19 mouse cellular contexts compared by ENCODE assay signal in genomic region chr5:150389589-150390377, GRCm38 (mm10).
DNase-seq lines count a peak whose midpoint lies in the region; ATAC-seq and TF ChIP-seq lines count a peak whose summit lies in the region.
"Had no signal": no experiment of that assay in that cellular context is flagged by ENCODE, and none has a peak within 500 bp of the region (broad histone marks: within the 10 kb centered on the region; RNA-seq: fewer than 3 reads in every experiment).

No protein-coding gene starts in this region.

- no peak overlapping the region for H3K4me3 ChIP-seq in heart, adult 2 months
- H3K4me3 ChIP-seq in heart, embryonic 14.5 days (ENCODE audit: control insufficient read depth in 1 of 2, insufficient read depth in 1 of 2, low read depth in 1 of 2, low read length in 2 of 2), result no peak overlapping the region
- no peak overlapping the region for H3K4me3 ChIP-seq in liver, embryonic 16.5 days (ENCODE audit: low read depth, low read length)
- H3K4me3 ChIP-seq: embryonic facial prominence, embryonic 10.5 days; hindbrain, embryonic 10.5 days; limb, embryonic 13.5 days; midbrain, embryonic 13.5 days; neural tube, embryonic 12.5 days had no signal

- H3K9me3 ChIP-seq in heart, embryonic 14.5 days (ENCODE audit: control insufficient read depth, low read length), result peaks cover 18% of the 10 kb centered on the region
- H3K9me3 ChIP-seq in liver, embryonic 16.5 days (replicated peaks; ENCODE audit: control insufficient read depth, low read length), result 0 out of 2 replicates have a peak, but pooled peaks cover 2% of the 10 kb centered on the region

- intact Hi-C loops in heart, adult 2 months (cut with DNase I), result loop anchor here (5.0 kb wide), 1 partner anchor 157 kb away; no protein-coding TSS in a partner anchor
- intact Hi-C loops in heart, postnatal 36 days (cut with DNase I), result no loop called here

- TF ChIP-seq EP300 in heart, adult 2 months (IDR thresholded peaks at IDR 0.05; ENCODE audit: insufficient read depth, low read depth, low read length), result peak; percentile 54; the same call in 1 of the 2 replicates

- peak overlapping the region; percentile 9 for H3K27ac ChIP-seq in heart, adult 2 months
- H3K27ac ChIP-seq in heart, embryonic 14.5 days (replicated peaks in 1 of 2; ENCODE audit: control insufficient read depth in 1 of 2, insufficient read depth in 1 of 2, low read depth in 2 of 2, low read length in 2 of 2), result peak overlapping the region; percentile 81 to 90
- no peak overlapping the region for H3K27ac ChIP-seq in liver, embryonic 16.5 days (ENCODE audit: low read length)
- H3K27ac ChIP-seq: embryonic facial prominence, embryonic 10.5 days; hindbrain, embryonic 10.5 days; limb, embryonic 13.5 days; midbrain, embryonic 13.5 days; neural tube, embryonic 12.5 days had no signal

- WGBS in heart, adult 2 months, result 41% methylated on average over 10 of the region's 10 CpGs
- 31% methylated on average over 10 of the region's 10 CpGs for WGBS in heart, embryonic 14.5 days
- WGBS in liver, embryonic 16.5 days (ENCODE audit: insufficient replicate concordance), result 22% methylated on average over 10 of the region's 10 CpGs

- peak overlapping the region; percentile 7; the same call in 1 of the 2 replicates for H3K4me2 ChIP-seq in heart, embryonic 14.5 days (ENCODE audit: low read length)
- H3K4me2 ChIP-seq in liver, embryonic 16.5 days (ENCODE audit: low read depth, low read length), result peak overlapping the region; percentile 21
- H3K4me2 ChIP-seq: limb, embryonic 13.5 days; midbrain, embryonic 13.5 days; neural tube, embryonic 12.5 days had no signal

- H3K36me3 ChIP-seq in heart, adult 2 months (ENCODE audit: control insufficient read depth, insufficient read depth, low read length), result peaks cover 8% of the 10 kb centered on the region
- peaks cover 72% of the 10 kb centered on the region for H3K36me3 ChIP-seq in heart, embryonic 14.5 days (ENCODE audit: control insufficient read depth, insufficient read depth, low read length)
- peaks cover 6% of the 10 kb centered on the region for H3K36me3 ChIP-seq in liver, embryonic 16.5 days (ENCODE audit: control insufficient read depth, insufficient read depth)

- no peak overlapping the region for H3K9ac ChIP-seq in heart, adult 2 months (ENCODE audit: low read depth, low read length)
- H3K9ac ChIP-seq in heart, embryonic 14.5 days (ENCODE audit: low read length), result no peak overlapping the region
- H3K9ac ChIP-seq in liver, embryonic 16.5 days (ENCODE audit: low read depth, low read length), result no peak overlapping the region
- H3K9ac ChIP-seq: limb, embryonic 13.5 days; midbrain, embryonic 13.5 days; neural tube, embryonic 12.5 days had no signal

- no peak for TF ChIP-seq CTCF in heart, adult 2 months (IDR thresholded peaks at IDR 0.05)

- H3K27me3 ChIP-seq in heart, adult 2 months (ENCODE audit: control insufficient read depth, insufficient read depth, low read length), result no peaks in the 10 kb centered on the region
- no peaks in the 10 kb centered on the region for H3K27me3 ChIP-seq in heart, embryonic 14.5 days (ENCODE audit: control insufficient read depth, insufficient read depth, low read length)
- H3K27me3 ChIP-seq in liver, embryonic 16.5 days (ENCODE audit: control insufficient read depth, insufficient read depth, low read depth, low read length), result no peaks in the 10 kb centered on the region
- H3K27me3 ChIP-seq: limb, embryonic 13.5 days; midbrain, embryonic 13.5 days; neural tube, embryonic 12.5 days had no signal

- H3K4me1 ChIP-seq in heart, adult 2 months (ENCODE audit: control insufficient read depth, insufficient read depth, low read length), result no peaks in the 10 kb centered on the region
- H3K4me1 ChIP-seq in heart, embryonic 14.5 days (ENCODE audit: control insufficient read depth in 2 of 2, insufficient read depth in 2 of 2, low read length in 2 of 2), result peaks cover 10 to 23% of the 10 kb centered on the region in 2 experiments
- no peaks in the 10 kb centered on the region; the same call in 1 of the 2 replicates for H3K4me1 ChIP-seq in liver, embryonic 16.5 days (ENCODE audit: control insufficient read depth, low read depth, low read length)
- H3K4me1 ChIP-seq: hindbrain, embryonic 10.5 days; midbrain, embryonic 13.5 days; neural tube, embryonic 12.5 days had no signal

- peak; percentile 83 for ATAC-seq in heart, embryonic 14.5 days (ENCODE audit: insufficient number of reproducible peaks, insufficient read depth, low FRiP score, low read depth)
- ATAC-seq in liver, embryonic 16.5 days (ENCODE audit: low read depth), result peak; percentile 83
- ATAC-seq: midbrain, embryonic 13.5 days had no signal

- peak in 1 of 2 experiments; percentile 16 for DNase-seq in heart, adult 2 months
- DNase-seq in heart, postnatal 36 days, result no peak
- DNase-seq in c-Kit-positive CD71-positive TER-119-negative erythroid progenitor cells, embryonic 14.5 days (ENCODE audit: low read depth), result peak; percentile 48
- DNase-seq in adrenal gland, adult 8-10 months, result no peak
- DNase-seq in thymus, postnatal 0 days (ENCODE audit: low spot score), result no peak
- no peak for DNase-seq in embryo, embryonic 10 days (ENCODE audit: low spot score)
- DNase-seq: adrenal gland, adult 2 months; cerebellum, postnatal 10 days; kidney, postnatal 14 days; layer of hippocampus, postnatal 36 days; spleen, adult 18-20 months; thymus, postnatal 36 days had no signal

- TF ChIP-seq POLR2A in heart, adult 2 months (IDR thresholded peaks at IDR 0.05; ENCODE audit: insufficient read depth, low read depth, low read length), result 0 out of 2 replicates have a peak, but pooled peaks have one; percentile 17

- no peaks in the 10 kb centered on the region for H3K79me2 ChIP-seq in heart, adult 2 months (replicated peaks; ENCODE audit: control insufficient read depth, insufficient read depth, low read length)
